Mouse (Mus musculus): ENCODE results near the gene Lactbl1. TPM values are rescaled to one million over a fixed set of nuclear protein-coding genes. Genes with fewer than 3 reads are reported as not detected.

Lactbl1 gene
- polyA plus RNA-seq, 1 experiment = 0.05 TPM

DNA sequence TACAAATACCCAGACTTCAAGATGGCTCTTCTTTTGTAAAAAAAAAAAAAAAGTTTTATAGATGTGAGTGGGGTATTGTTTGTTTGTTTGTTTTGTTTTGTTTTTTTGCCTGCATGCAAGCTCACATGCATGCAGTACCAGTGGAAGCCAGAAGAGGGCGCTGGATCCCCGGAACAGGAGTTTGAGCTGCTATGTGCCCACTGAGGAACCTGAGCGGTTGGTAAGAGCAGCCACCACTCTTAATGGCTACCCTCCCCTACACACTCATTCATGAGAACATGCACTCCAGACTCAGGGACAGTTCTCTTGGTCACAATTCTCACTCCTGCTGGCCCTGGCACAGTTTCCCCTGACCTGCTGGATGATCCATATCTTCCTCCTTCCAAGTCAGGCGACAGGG, 43.6 kb downstream of the Lactbl1 start:
- TF ChIP-seq CTCF (IDR thresholded peaks at IDR 0.05; ENCODE audit: insufficient read depth, low read length) (peak; percentile 26; the same call in 1 of the 2 replicates), POLR2A (IDR thresholded peaks at IDR 0.05; ENCODE audit: borderline replicate concordance, extremely low read depth, low read depth, low read length) (no peak)
- Histone ChIP-seq H3K4me1 (ENCODE audit: control insufficient read depth, insufficient read depth, low read length) (no peaks in the 10 kb centered on the region), H3K4me3 (replicated peaks; ENCODE audit: extremely low read depth, low read depth, low read length) (no peak overlapping the region)
- 61% methylated on average over 4 of the region's 4 CpGs for WGBS
- DNase-seq = no peak

DNA sequence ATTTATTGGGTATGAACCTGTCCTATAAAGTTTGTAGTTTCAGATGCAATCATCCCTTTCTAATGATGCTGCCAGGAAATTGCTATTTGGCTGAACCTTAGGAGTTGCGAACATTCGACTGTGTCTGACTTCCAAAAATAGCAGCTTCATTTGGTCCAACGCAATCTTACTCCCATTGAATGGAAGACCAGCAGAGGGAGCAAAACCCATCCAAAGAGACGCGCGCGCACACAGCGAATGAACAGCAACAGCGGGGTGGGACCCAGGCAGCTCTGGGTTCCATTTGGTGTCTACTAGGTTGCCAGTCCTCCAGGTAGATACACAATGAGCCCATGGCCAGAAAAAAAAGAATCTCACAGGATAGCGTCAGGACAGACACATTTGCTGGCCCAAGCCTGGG, 45.3 kb downstream of the Lactbl1 start:
- TF ChIP-seq CTCF (IDR thresholded peaks at IDR 0.05; ENCODE audit: insufficient read depth, low read length) (no peak), POLR2A (IDR thresholded peaks at IDR 0.05; ENCODE audit: borderline replicate concordance, extremely low read depth, low read depth, low read length) (no peak)
- H3K4me3 ChIP-seq (replicated peaks; ENCODE audit: extremely low read depth, low read depth, low read length) = no peak overlapping the region
- no peak for DNase-seq
- WGBS = 59% methylated on average over 10 of the region's 10 CpGs
- H3K4me1 ChIP-seq (ENCODE audit: control insufficient read depth, insufficient read depth, low read length) = no peaks in the 10 kb centered on the region

DNA sequence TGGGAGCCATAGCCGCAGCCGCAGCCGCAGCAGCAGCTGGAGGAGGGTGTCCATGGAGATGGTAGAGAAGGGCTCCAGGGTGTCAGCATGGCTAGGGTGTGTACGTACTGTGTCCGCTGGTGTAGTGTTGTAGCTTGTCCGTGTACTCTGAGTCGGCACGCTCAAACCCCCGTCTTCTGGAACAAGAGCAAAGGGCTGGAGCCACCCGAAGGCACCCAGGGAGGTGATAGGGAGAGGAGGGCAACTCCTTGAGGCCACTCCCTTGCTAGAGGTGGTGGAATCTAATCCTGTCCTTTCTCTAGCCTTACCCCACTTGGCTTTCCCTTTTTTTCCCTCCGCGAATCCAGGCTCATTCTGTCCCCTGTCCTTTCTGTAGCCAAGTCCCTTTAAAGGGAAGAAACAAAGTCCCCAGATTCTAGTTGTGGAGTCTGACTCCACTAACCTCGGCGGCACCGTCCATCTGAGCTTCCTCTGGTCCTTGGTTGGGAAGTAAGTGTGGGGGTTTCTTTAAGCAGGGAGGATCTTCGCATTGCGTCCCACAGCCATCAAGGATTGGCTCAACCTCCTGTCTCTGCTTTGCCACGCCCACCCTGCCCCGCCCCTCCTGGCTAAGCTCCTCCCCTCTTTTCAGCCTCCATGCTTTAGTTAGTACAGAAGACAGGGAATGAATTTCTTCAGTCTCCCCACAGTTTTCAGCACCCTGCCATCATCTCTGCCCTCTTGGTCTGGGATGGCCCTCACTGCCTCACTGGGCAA, 50.1 kb downstream of the Lactbl1 start:
- no peaks in the 10 kb centered on the region for H3K4me1 ChIP-seq (ENCODE audit: control insufficient read depth, insufficient read depth, low read length)
- DNase-seq = no peak
- WGBS = 92% methylated on average over 19 of the region's 19 CpGs
- no peak for TF ChIP-seq CTCF (IDR thresholded peaks at IDR 0.05; ENCODE audit: insufficient read depth, low read length)
- no peak for TF ChIP-seq POLR2A (IDR thresholded peaks at IDR 0.05; ENCODE audit: borderline replicate concordance, extremely low read depth, low read depth, low read length)
- no peak overlapping the region for H3K4me3 ChIP-seq (replicated peaks; ENCODE audit: extremely low read depth, low read depth, low read length)

DNA sequence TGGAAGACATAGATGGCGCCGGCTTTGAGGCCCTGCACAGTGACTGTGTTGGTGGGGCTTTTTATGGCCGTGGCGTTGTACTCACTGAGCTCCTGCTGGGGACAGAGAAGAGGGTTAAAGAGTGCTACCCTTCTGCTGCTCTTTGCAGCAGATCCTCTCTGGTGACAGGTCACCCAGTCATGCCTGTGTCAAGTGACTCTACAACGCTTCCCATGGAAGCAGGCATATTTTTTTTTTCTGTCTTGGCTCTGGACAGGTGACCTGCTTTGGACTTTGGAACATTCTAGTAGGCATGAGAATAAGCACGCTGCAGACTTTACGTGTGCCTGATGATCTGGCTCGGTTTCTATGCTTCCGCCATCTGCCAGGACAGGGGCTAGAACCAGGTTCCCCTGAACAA, 53.0 kb downstream of the Lactbl1 start:
- no peak for DNase-seq
- WGBS = 93% methylated on average over 9 of the region's 9 CpGs
- Histone ChIP-seq H3K4me3 (replicated peaks; ENCODE audit: extremely low read depth, low read depth, low read length) (no peak overlapping the region), H3K4me1 (ENCODE audit: control insufficient read depth, insufficient read depth, low read length) (no peaks in the 10 kb centered on the region)
- TF ChIP-seq CTCF (IDR thresholded peaks at IDR 0.05; ENCODE audit: insufficient read depth, low read length) (no peak), POLR2A (IDR thresholded peaks at IDR 0.05; ENCODE audit: borderline replicate concordance, extremely low read depth, low read depth, low read length) (no peak)

DNA sequence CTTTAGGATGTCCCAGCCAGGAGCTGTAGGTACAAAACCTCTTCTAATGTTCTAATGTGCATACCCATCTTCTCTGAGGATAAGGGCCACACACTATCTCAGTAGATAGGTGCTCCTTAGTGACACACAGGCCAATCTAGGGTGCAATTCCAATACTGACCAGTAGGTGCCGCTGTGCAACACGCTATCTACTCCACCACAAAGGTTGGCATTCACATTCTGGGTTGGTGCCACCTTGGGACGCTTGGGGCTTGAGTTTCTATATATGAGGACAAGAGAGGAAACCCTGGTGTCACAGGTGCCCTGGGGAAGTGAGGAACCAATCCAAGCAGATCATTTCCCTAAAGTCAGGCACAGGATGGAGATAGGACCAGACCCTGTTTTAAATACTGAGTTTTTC, 56.1 kb downstream of the Lactbl1 start:
- TF ChIP-seq CTCF (IDR thresholded peaks at IDR 0.05; ENCODE audit: insufficient read depth, low read length) = peak; percentile 95
- TF ChIP-seq POLR2A (IDR thresholded peaks at IDR 0.05; ENCODE audit: borderline replicate concordance, extremely low read depth, low read depth, low read length) = no peak
- Histone ChIP-seq H3K4me1 (ENCODE audit: control insufficient read depth, insufficient read depth, low read length) (no peaks in the 10 kb centered on the region), H3K4me3 (replicated peaks; ENCODE audit: extremely low read depth, low read depth, low read length) (no peak overlapping the region)
- peak; percentile 79 for DNase-seq
- 4% methylated on average over 3 of the region's 3 CpGs for WGBS

GRCm38 (mm10) chr4:136679221-136679620, 56.8 kb downstream of the Lactbl1 start:
- Histone ChIP-seq H3K4me3 (replicated peaks; ENCODE audit: extremely low read depth, low read depth, low read length) (no peak overlapping the region), H3K4me1 (ENCODE audit: control insufficient read depth, insufficient read depth, low read length) (no peaks in the 10 kb centered on the region)
- 68% methylated on average over 8 of the region's 8 CpGs for WGBS
- DNase-seq = no peak
- TF ChIP-seq CTCF (IDR thresholded peaks at IDR 0.05; ENCODE audit: insufficient read depth, low read length) = no peak

DNA sequence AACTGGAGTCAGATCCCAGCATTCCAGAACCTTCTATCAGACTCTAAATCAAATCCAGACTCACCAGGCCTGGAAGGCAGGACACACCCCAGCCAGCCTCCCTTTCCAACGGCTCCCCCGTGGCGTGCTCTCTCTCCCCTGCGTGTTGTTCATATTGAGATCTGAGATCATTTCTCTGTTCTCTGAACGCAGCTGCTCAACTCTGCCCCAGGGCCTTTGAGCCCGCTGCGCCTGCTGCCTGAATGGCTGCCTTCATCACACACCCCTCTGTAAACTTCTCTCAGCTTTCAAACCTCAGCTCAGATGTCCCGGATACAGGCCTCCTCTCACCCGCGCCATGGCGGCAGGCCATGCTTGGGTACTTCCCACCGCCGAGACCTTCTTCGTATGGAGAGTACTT, 58.2 kb downstream of the Lactbl1 start:
- H3K4me1 ChIP-seq (ENCODE audit: control insufficient read depth, insufficient read depth, low read length) = no peaks in the 10 kb centered on the region
- no peak for DNase-seq
- 86% methylated on average over 14 of the region's 14 CpGs for WGBS
- no peak for TF ChIP-seq CTCF (IDR thresholded peaks at IDR 0.05; ENCODE audit: insufficient read depth, low read length)
- no peak overlapping the region for H3K4me3 ChIP-seq (replicated peaks; ENCODE audit: extremely low read depth, low read depth, low read length)

GRCm38 (mm10) chr4:136684485-136684884, 62.1 kb downstream of the Lactbl1 start:
- no peaks in the 10 kb centered on the region for H3K4me1 ChIP-seq (ENCODE audit: control insufficient read depth, insufficient read depth, low read length)
- H3K4me3 ChIP-seq (replicated peaks; ENCODE audit: extremely low read depth, low read depth, low read length) = no peak overlapping the region
- WGBS = 72% methylated on average over 6 of the region's 6 CpGs
- TF ChIP-seq POLR2A (IDR thresholded peaks at IDR 0.05; ENCODE audit: borderline replicate concordance, extremely low read depth, low read depth, low read length) = no peak
- TF ChIP-seq CTCF (IDR thresholded peaks at IDR 0.05; ENCODE audit: insufficient read depth, low read length) = no peak
- DNase-seq = no peak

DNA sequence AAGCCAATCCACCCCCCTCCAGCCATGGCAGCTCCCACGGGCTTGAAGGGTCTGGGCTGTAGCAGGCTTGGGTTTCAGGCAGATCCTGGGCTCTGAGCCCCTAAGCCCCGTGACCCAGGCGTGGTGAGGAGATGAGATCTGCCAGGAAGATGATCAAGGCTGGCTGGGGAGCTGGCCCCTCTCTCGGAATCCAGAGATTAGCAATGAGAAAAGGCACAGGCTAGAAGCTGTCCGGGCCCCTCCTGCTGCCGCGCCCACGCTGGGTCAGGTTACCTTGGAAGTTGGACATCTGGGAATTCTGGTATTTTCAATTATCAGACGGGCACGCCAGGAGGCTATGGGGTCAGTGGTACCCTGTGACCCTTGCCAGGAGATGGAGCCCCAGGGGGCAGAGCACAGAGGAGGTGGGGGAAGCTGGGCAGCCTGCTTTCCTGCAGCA, 63.0 kb downstream of the Lactbl1 start:
- TF ChIP-seq CTCF (IDR thresholded peaks at IDR 0.05; ENCODE audit: insufficient read depth, low read length) (no peak), POLR2A (IDR thresholded peaks at IDR 0.05; ENCODE audit: borderline replicate concordance, extremely low read depth, low read depth, low read length) (no peak)
- no peak overlapping the region for H3K4me3 ChIP-seq (replicated peaks; ENCODE audit: extremely low read depth, low read depth, low read length)
- WGBS = 72% methylated on average over 10 of the region's 10 CpGs
- H3K4me1 ChIP-seq (ENCODE audit: control insufficient read depth, insufficient read depth, low read length) = no peaks in the 10 kb centered on the region
- no peak for DNase-seq

- 57% methylated on average over 4 of the region's 4 CpGs for WGBS
Observed at GRCm38 (mm10) chr4:136688113-136688512, 65.7 kb downstream of the Lactbl1 start.

More at GRCm38 (mm10) chr4:136688113-136688512, 65.7 kb downstream of the Lactbl1 start:
- H3K4me1 ChIP-seq (ENCODE audit: control insufficient read depth, insufficient read depth, low read length) = no peaks in the 10 kb centered on the region
- H3K4me3 ChIP-seq (replicated peaks; ENCODE audit: extremely low read depth, low read depth, low read length) = no peak overlapping the region
- TF ChIP-seq CTCF (IDR thresholded peaks at IDR 0.05; ENCODE audit: insufficient read depth, low read length) = no peak
- no peak for TF ChIP-seq POLR2A (IDR thresholded peaks at IDR 0.05; ENCODE audit: borderline replicate concordance, extremely low read depth, low read depth, low read length)
- DNase-seq = no peak

Other genes with a start within 250 kb of the Lactbl1 start
- 0.10 TPM in 1 of 2 replicates, not detected in the other for gene Htr1d, start 199.1 kb upstream of the Lactbl1 start, polyA plus RNA-seq (2012; rRNA removed)
- gene 6030445D17Rik, start 160.4 kb upstream of the Lactbl1 start, polyA plus RNA-seq (2012; rRNA removed) = 0.72 and 1.1 TPM in 2 replicates
- gene Luzp1, start 152.9 kb upstream of the Lactbl1 start, polyA plus RNA-seq (2012; rRNA removed) = 12.5 and 15.7 TPM in 2 replicates
- 21.3 and 24.5 TPM in 2 replicates for gene Kdm1a, start 19.9 kb upstream of the Lactbl1 start, polyA plus RNA-seq (2012; rRNA removed)
- gene Tex46, start 12.2 kb upstream of the Lactbl1 start, polyA plus RNA-seq (2012; rRNA removed) = not detected in 2 replicates
- gene Ephb2, start 213.4 kb downstream of the Lactbl1 start, polyA plus RNA-seq (2012; rRNA removed) = 4.6 and 6.8 TPM in 2 replicates

Data from lung, adult 2 months (tissue).